Mouse (Mus musculus) liver, postnatal 0 days (tissue): ENCODE data around the gene Camkmt.

Source experiments
- CTCF ChIP-seq: sonication (generic); IDR thresholded peaks from 2 replicates; pipeline ENCODE4 v1.5.1; 2016; ENCODE audit warnings: antibody characterized with exemption, low read depth
- EP300 ChIP-seq: IDR thresholded peaks from 2 replicates; pipeline ENCODE4 v1.6.1; 2016; ENCODE audit warnings: antibody characterized with exemption, low read depth, mild to moderate bottlenecking

- TF ChIP-seq EP300 (no peak), CTCF (no peak)
These were observed 58.9 kb downstream of the Camkmt start for GRCm38 (mm10) chr17:85149211-85149738.
